25 mouse cellular contexts compared by ENCODE assay signal in genomic region chr19:10521926-10522325, GRCm38 (mm10). TPM values are rescaled to one million over a fixed set of nuclear protein-coding genes. Genes with fewer than 3 reads are reported as not detected.
A peak's percentile ranks its signal among the peaks of the same experiment; 100 is the strongest.
DNase-seq lines count a peak whose midpoint lies in the region; ATAC-seq and TF ChIP-seq lines count a peak whose summit lies in the region.
"Had no signal": no experiment of that assay in that cellular context is flagged by ENCODE, and none has a peak within 500 bp of the region (broad histone marks: within the 10 kb centered on the region; RNA-seq: fewer than 3 reads in every experiment).

No protein-coding gene starts in this region.

- no peaks in the 10 kb centered on the region for H3K9me3 ChIP-seq in liver, postnatal 0 days (ENCODE audit: low read length)
- H3K9me3 ChIP-seq in liver, embryonic 11.5 days (ENCODE audit: control insufficient read depth, low read length): no peaks in the 10 kb centered on the region
- H3K9me3 ChIP-seq in CH12.LX (replicated peaks; ENCODE audit: low read length): no peaks in the 10 kb centered on the region
- no peaks in the 10 kb centered on the region for H3K9me3 ChIP-seq in intestine, embryonic 16.5 days (ENCODE audit: control insufficient read depth, low read length)
- H3K9me3 ChIP-seq: embryonic facial prominence, embryonic 10.5 days; embryonic facial prominence, embryonic 12.5 days; forebrain, embryonic 10.5 days; forebrain, embryonic 12.5 days had no signal

- peaks cover 13% of the 10 kb centered on the region for H3K36me3 ChIP-seq in liver, postnatal 0 days (replicated peaks; ENCODE audit: insufficient read depth, low read length)
- H3K36me3 ChIP-seq in liver, embryonic 11.5 days (ENCODE audit: control insufficient read depth, insufficient read depth, low read length): peaks cover 6% of the 10 kb centered on the region; the same call in 1 of the 2 replicates
- peaks cover 9 to 20% of the 10 kb centered on the region in 2 experiments for H3K36me3 ChIP-seq in CH12.LX (replicated peaks in 1 of 2; ENCODE audit: control insufficient read depth in 1 of 2, insufficient read depth in 1 of 2, low read length in 1 of 2)
- peaks cover 5% of the 10 kb centered on the region; the same call in 1 of the 2 replicates for H3K36me3 ChIP-seq in splenic B cell, adult 2 months (ENCODE audit: control insufficient read depth, insufficient read depth, low read length, poor library complexity, severe bottlenecking)
- peaks cover 3% of the 10 kb centered on the region; the same call in 1 of the 2 replicates for H3K36me3 ChIP-seq in intestine, embryonic 16.5 days (ENCODE audit: control insufficient read depth, insufficient read depth, low read length)

- TF ChIP-seq EP300 in liver, postnatal 0 days (IDR thresholded peaks at IDR 0.05; ENCODE audit: low read depth): no peak
- TF ChIP-seq EP300 in CH12.LX (IDR thresholded peaks at IDR 0.05; ENCODE audit: low read length): no peak

- WGBS in liver, postnatal 0 days (ENCODE audit: insufficient replicate concordance): 56% methylated on average over 1 of the region's 1 CpGs
- 78% methylated on average over 1 of the region's 1 CpGs for WGBS in liver, embryonic 11.5 days
- WGBS in intestine, embryonic 16.5 days: 65% methylated on average over 1 of the region's 1 CpGs

- peak overlapping the region; percentile 11; the same call in 1 of the 2 replicates for H3K27ac ChIP-seq in liver, postnatal 0 days (ENCODE audit: low read depth)
- H3K27ac ChIP-seq in liver, embryonic 11.5 days (ENCODE audit: low read depth, low read length): no peak overlapping the region
- H3K27ac ChIP-seq in CH12.LX (ENCODE audit: insufficient read depth, low read depth): no peak overlapping the region
- H3K27ac ChIP-seq in intestine, embryonic 16.5 days (ENCODE audit: low read length): no peak overlapping the region
- H3K27ac ChIP-seq: embryonic facial prominence, embryonic 10.5 days; embryonic facial prominence, embryonic 12.5 days; forebrain, embryonic 10.5 days; forebrain, embryonic 12.5 days had no signal

- no peaks in the 10 kb centered on the region for H3K27me3 ChIP-seq in liver, postnatal 0 days (ENCODE audit: insufficient read depth, low read length)
- H3K27me3 ChIP-seq in liver, embryonic 11.5 days (replicated peaks; ENCODE audit: control insufficient read depth, insufficient read depth, low read length): no peaks in the 10 kb centered on the region
- no peaks in the 10 kb centered on the region for H3K27me3 ChIP-seq in CH12.LX (replicated peaks)
- no peaks in the 10 kb centered on the region for H3K27me3 ChIP-seq in splenic B cell, adult 2 months (ENCODE audit: control insufficient read depth, insufficient read depth, low read length, poor library complexity, severe bottlenecking)
- no peaks in the 10 kb centered on the region for H3K27me3 ChIP-seq in intestine, embryonic 16.5 days (replicated peaks; ENCODE audit: control insufficient read depth, insufficient read depth, low read length)
- H3K27me3 ChIP-seq: embryonic facial prominence, embryonic 12.5 days; forebrain, embryonic 12.5 days; Patski had no signal

- no peak overlapping the region for H3K4me3 ChIP-seq in liver, postnatal 0 days (ENCODE audit: low read depth, low read length)
- H3K4me3 ChIP-seq in liver, embryonic 11.5 days (ENCODE audit: low read depth, low read length): no peak overlapping the region
- no peak overlapping the region for H3K4me3 ChIP-seq in CH12.LX (replicated peaks in 1 of 3; ENCODE audit: low read depth in 2 of 3, low read length in 2 of 3, poor library complexity in 1 of 3)
- H3K4me3 ChIP-seq in intestine, embryonic 16.5 days (ENCODE audit: low read length): no peak overlapping the region
- H3K4me3 ChIP-seq: embryonic facial prominence, embryonic 10.5 days; embryonic facial prominence, embryonic 12.5 days; erythroblast, embryonic 14.5 days; forebrain, embryonic 10.5 days; forebrain, embryonic 12.5 days had no signal

- in situ Hi-C loops in CH12.LX (cut with MboI; ENCODE audit: low pct_ligation_motif_present, low pct_unique_long_range_greater_than_20kb, low sequenced_read_pairs): no loop called here

- TF ChIP-seq POLR2A in CH12.LX (IDR thresholded peaks at IDR 0.05; ENCODE audit: low read depth, low read length): no peak

- H3K4me1 ChIP-seq in liver, postnatal 0 days (ENCODE audit: insufficient read depth): peaks cover 29% of the 10 kb centered on the region
- peaks cover 31% of the 10 kb centered on the region for H3K4me1 ChIP-seq in liver, embryonic 11.5 days (replicated peaks; ENCODE audit: control insufficient read depth, insufficient read depth, low read length)
- H3K4me1 ChIP-seq in CH12.LX (ENCODE audit: control insufficient read depth in 1 of 2, insufficient read depth in 2 of 2): peaks cover 7 to 71% of the 10 kb centered on the region in 2 experiments
- H3K4me1 ChIP-seq in intestine, embryonic 16.5 days (ENCODE audit: control insufficient read depth, insufficient read depth, low read length): peaks cover 15% of the 10 kb centered on the region

- dilution Hi-C loops in CH12.LX (cut with MboI; ENCODE audit: extremely low pct_ligation_motif_present, extremely low pct_unique_long_range_greater_than_20kb, low sequenced_read_pairs): no loop called here

- H3K9ac ChIP-seq in liver, postnatal 0 days (replicated peaks): no peak overlapping the region
- no peak overlapping the region for H3K9ac ChIP-seq in liver, embryonic 11.5 days (ENCODE audit: low read depth, low read length)
- no peak overlapping the region for H3K9ac ChIP-seq in CH12.LX (ENCODE audit: insufficient read depth, low read depth)
- H3K9ac ChIP-seq in intestine, embryonic 16.5 days (ENCODE audit: low read depth, low read length): no peak overlapping the region
- H3K9ac ChIP-seq: embryonic facial prominence, embryonic 12.5 days; forebrain, embryonic 12.5 days had no signal

- peaks cover 47% of the 10 kb centered on the region for H3K79me2 ChIP-seq in CH12.LX (replicated peaks; ENCODE audit: control insufficient read depth, extremely low read depth, insufficient read depth, poor library complexity, severe bottlenecking)

- TF ChIP-seq RAD21 in CH12.LX (IDR thresholded peaks at IDR 0.05; ENCODE audit: low read depth, low read length): no peak

- H3K4me2 ChIP-seq in liver, postnatal 0 days (ENCODE audit: low read depth, low read length): no peak overlapping the region
- no peak overlapping the region for H3K4me2 ChIP-seq in liver, embryonic 11.5 days
- no peak overlapping the region for H3K4me2 ChIP-seq in CH12.LX (ENCODE audit: insufficient read depth, low read depth, poor library complexity, severe bottlenecking)
- H3K4me2 ChIP-seq in intestine, embryonic 16.5 days (ENCODE audit: low read depth, low read length): no peak overlapping the region
- H3K4me2 ChIP-seq: embryonic facial prominence, embryonic 12.5 days; forebrain, embryonic 12.5 days had no signal

- no peak for ATAC-seq in liver, postnatal 0 days
- no peak for ATAC-seq in liver, embryonic 11.5 days (replicated peaks; ENCODE audit: low FRiP score)
- ATAC-seq in intestine, embryonic 16.5 days: no peak
- ATAC-seq: CD4-positive, CD25-positive, alpha-beta regulatory T cell, adult 4 months; forebrain, embryonic 14.5 days; forebrain, embryonic 16.5 days; Patski had no signal

- no peak for DNase-seq in liver, postnatal 0 days
- DNase-seq in liver, embryonic 11.5 days (ENCODE audit: low spot score): no peak
- DNase-seq in spleen, postnatal 36 days (ENCODE audit: low spot score in 2 of 2): peak; percentile 40 to 48
- DNase-seq in spleen, postnatal 4 days (ENCODE audit: low spot score in 2 of 2): no peak
- DNase-seq in CH12.LX (ENCODE audit: extremely low read depth): peak; percentile 51
- peak; percentile 54 for DNase-seq in splenic B cell, adult 2 months (ENCODE audit: low read depth, low spot score)
- no peak for DNase-seq in T-cell, adult 2 months (ENCODE audit: low spot score)
- DNase-seq: adrenal gland, adult 2 months; adrenal gland, postnatal 10 days; adrenal gland, postnatal 25 days; cerebellum, adult 11 months; cerebellum, adult 18-20 months; cerebellum, adult 8-10 months; cerebellum, postnatal 10 days; cerebellum, postnatal 25 days had no signal

- TF ChIP-seq CTCF in liver, postnatal 0 days (IDR thresholded peaks at IDR 0.05; ENCODE audit: low read depth): no peak
- no peak for TF ChIP-seq CTCF in CH12.LX (conservative IDR thresholded peaks at IDR 0.05 in 1 of 2, IDR thresholded peaks at IDR 0.05 in 1 of 2; ENCODE audit: low read depth in 2 of 2, low read length in 2 of 2)

RNA-seq across cellular contexts. Expression of gene Cpsf7, which starts 3.1 kb away (rescaled TPM):
- 8.5 and 9.1 TPM in 2 replicates for polyA plus RNA-seq in liver, postnatal 0 days (2015; fragmentation: Nextera tagmentation; extraction: Ambion mirVana)
- polyA plus RNA-seq in liver, embryonic 11.5 days (2014; fragmentation: Nextera tagmentation; extraction: Ambion mirVana): 42.6 and 44.8 TPM in 2 replicates
- total RNA-seq in CH12.LX (2012; rRNA removed): 25.6 and 29.3 TPM in 2 replicates
- 28.8 and 30.8 TPM in 2 replicates for total RNA-seq in CH12.LX (2014; rRNA removed)
- polyA plus RNA-seq in CH12.LX (2012; ENCODE audit: insufficient read length, low read depth): 47.8 and 48.8 TPM in 2 replicates
- 29.7 and 30.9 TPM in 2 replicates for polyA plus RNA-seq in intestine, embryonic 16.5 days (2015; fragmentation: Nextera tagmentation; extraction: Ambion mirVana)

RNA-seq across cellular contexts. Expression of gene Sdhaf2, which starts 4.0 kb away (rescaled TPM):
- polyA plus RNA-seq in liver, postnatal 0 days (2015; fragmentation: Nextera tagmentation; extraction: Ambion mirVana): 23.6 and 25.4 TPM in 2 replicates
- 60.4 and 63.0 TPM in 2 replicates for polyA plus RNA-seq in liver, embryonic 11.5 days (2014; fragmentation: Nextera tagmentation; extraction: Ambion mirVana)
- total RNA-seq in CH12.LX (2012; rRNA removed) (31.7 and 35.7 TPM in 2 replicates), CH12.LX (2014; rRNA removed) (85.6 and 96.0 TPM in 2 replicates)
- 54.6 and 57.3 TPM in 2 replicates for polyA plus RNA-seq in CH12.LX (2012; ENCODE audit: insufficient read length, low read depth)
- 57.4 and 60.9 TPM in 2 replicates for polyA plus RNA-seq in intestine, embryonic 16.5 days (2015; fragmentation: Nextera tagmentation; extraction: Ambion mirVana)

RNA-seq across cellular contexts. Expression of gene Tmem216, which starts 34.1 kb away (rescaled TPM):
- polyA plus RNA-seq in liver, postnatal 0 days (2015; fragmentation: Nextera tagmentation; extraction: Ambion mirVana): 11.7 and 13.0 TPM in 2 replicates
- polyA plus RNA-seq in liver, embryonic 11.5 days (2014; fragmentation: Nextera tagmentation; extraction: Ambion mirVana): 33.7 and 35.9 TPM in 2 replicates
- total RNA-seq in CH12.LX (2012; rRNA removed) (24.0 and 28.1 TPM in 2 replicates), CH12.LX (2014; rRNA removed) (25.7 and 31.8 TPM in 2 replicates)
- polyA plus RNA-seq in CH12.LX (2012; ENCODE audit: insufficient read length, low read depth): 19.9 and 23.7 TPM in 2 replicates
- polyA plus RNA-seq in intestine, embryonic 16.5 days (2015; fragmentation: Nextera tagmentation; extraction: Ambion mirVana): 25.9 and 28.4 TPM in 2 replicates

RNA-seq across cellular contexts. Expression of gene Ppp1r32, which starts 39.2 kb away (rescaled TPM):
- 0.11 and 0.15 TPM in 2 replicates for polyA plus RNA-seq in liver, postnatal 0 days (2015; fragmentation: Nextera tagmentation; extraction: Ambion mirVana)
- 0.12 TPM in 1 of 2 replicates, not detected in the other for polyA plus RNA-seq in liver, embryonic 11.5 days (2014; fragmentation: Nextera tagmentation; extraction: Ambion mirVana)
- 0.13 TPM in 1 of 2 replicates, not detected in the other for total RNA-seq in CH12.LX (2012; rRNA removed)
- total RNA-seq in CH12.LX (2014; rRNA removed): 0.18 TPM in 1 of 2 replicates, not detected in the other
- 0.25 and 0.49 TPM in 2 replicates for polyA plus RNA-seq in CH12.LX (2012; ENCODE audit: insufficient read length, low read depth)
- polyA plus RNA-seq in intestine, embryonic 16.5 days (2015; fragmentation: Nextera tagmentation; extraction: Ambion mirVana): 2.0 and 3.4 TPM in 2 replicates

RNA-seq across cellular contexts. Expression of gene Cyb561a3, which starts 55.0 kb away (rescaled TPM):
- 18.5 and 19.0 TPM in 2 replicates for polyA plus RNA-seq in liver, postnatal 0 days (2015; fragmentation: Nextera tagmentation; extraction: Ambion mirVana)
- 14.9 and 18.5 TPM in 2 replicates for polyA plus RNA-seq in liver, embryonic 11.5 days (2014; fragmentation: Nextera tagmentation; extraction: Ambion mirVana)
- total RNA-seq in CH12.LX (2012; rRNA removed) (137 and 161 TPM in 2 replicates), CH12.LX (2014; rRNA removed) (180 and 211 TPM in 2 replicates)
- polyA plus RNA-seq in CH12.LX (2012; ENCODE audit: insufficient read length, low read depth): 301 and 327 TPM in 2 replicates
- polyA plus RNA-seq in intestine, embryonic 16.5 days (2015; fragmentation: Nextera tagmentation; extraction: Ambion mirVana): 22.5 and 23.0 TPM in 2 replicates

Comparison
In these comparisons a context has a peak if more than half of its experiments do, and no peak if none do; other contexts are left out.
1. DNase-seq: peak in spleen, postnatal 36 days (2 of 2), CH12.LX (single experiment) and splenic B cell, adult 2 months (single experiment); none in liver, postnatal 0 days (single experiment), liver, embryonic 11.5 days (single experiment), spleen, postnatal 4 days (0 of 2) and T-cell, adult 2 months (single experiment).